Mouse (Mus musculus) bone marrow, adult 2 months (tissue): ENCODE measurements around the gene Gm10142. TPM values are rescaled to one million over a fixed set of nuclear protein-coding genes. Genes with fewer than 3 reads are reported as not detected.
"Not testable (repeated sequence)": the region's sequence is repeated elsewhere in the genome, so short reads cannot be mapped to it uniquely, and the experiment has no call there.

Experiments
- H3K27ac ChIP-seq: fragments of 200-500 bp; 2 replicates; pipeline ENCODE4 v1.5.1; 2012; ENCODE audit warnings: low read depth, mild to moderate bottlenecking, control low read depth, inconsistent platforms, low read length; ENCODE audit not compliant: control insufficient read depth, poor library complexity, insufficient read depth
- H3K4me1 ChIP-seq: fragments of 200-500 bp; 2 replicates; pipeline ENCODE4 v1.6.1; 2011; ENCODE audit warnings: low read length; ENCODE audit not compliant: control insufficient read depth, insufficient read depth
- H3K4me3 ChIP-seq: fragments of 200-500 bp; replicated peaks from 2 replicates; pipeline ENCODE3; 2011; ENCODE audit warnings: mild to moderate bottlenecking, low read depth, low read length, control low read depth; ENCODE audit not compliant: control insufficient read depth
- CTCF ChIP-seq: fragments of 200-500 bp; IDR thresholded peaks from 2 replicates; pipeline ENCODE4 v1.5.1; 2011; ENCODE audit warnings: low read length, control low read depth; ENCODE audit not compliant: control insufficient read depth, insufficient read depth
- POLR2A ChIP-seq: fragments of 200-500 bp; IDR thresholded peaks from 2 replicates; pipeline ENCODE4 v1.6.1; 2011; ENCODE audit warnings: low read depth, mild to moderate bottlenecking, control low read depth, low read length, borderline replicate concordance; ENCODE audit not compliant: control insufficient read depth
- WGBS: fragments of 180-500 bp; shearing (Covaris S2); methylation state at CpG from one replicate; pipeline ENCODE4 v1.1.7; 2018; 5-methylcytosine and 5-hydroxymethylcytosine counted together
- polyA plus RNA-seq: library from polyadenylated mRNA; stranded (reverse); fragments of >200 nt; gene quantifications from 2 replicates; pipeline ENCODE4 v1.2.4, GENCODE M21; 2011; ENCODE audit warnings: low replicate concordance; ENCODE audit not compliant: missing spikeins, insufficient read depth, insufficient read length

Gene Gm10142
- polyA plus RNA-seq, 1 experiment, result not detected

GRCm38 (mm10) chr10:77724855-77725254 is 9.2 kb downstream of the Gm10142 start:
- no peak overlapping the region; the same call in 1 of the 2 replicates for H3K27ac ChIP-seq
- TF ChIP-seq POLR2A (no peak), CTCF (peak; percentile 29; the same call in 1 of the 2 replicates)
- H3K4me1 ChIP-seq, result no peaks in the 10 kb centered on the region
- 73% methylated on average over 8 of the region's 8 CpGs for WGBS
- no peak overlapping the region for H3K4me3 ChIP-seq

- WGBS, result 34% methylated on average over 3 of the region's 3 CpGs
- no peaks in the 10 kb centered on the region for H3K4me1 ChIP-seq
- no peak within 1 kb of the TSS for H3K27ac ChIP-seq
- no peak for TF ChIP-seq CTCF
- TF ChIP-seq POLR2A, result no peak
- H3K4me3 ChIP-seq, result no peak within 1 kb of the TSS
These were observed 10.6 kb downstream of the Gm10142 start, which contains the start of gene Gm10100 for GRCm38 (mm10) chr10:77726186-77726585. Gene Gm10100, plus strand, starts transcription at chr10:77726486.

GRCm38 (mm10) chr10:77728280-77728679 is 12.7 kb downstream of the Gm10142 start:
- no peak for TF ChIP-seq POLR2A
- TF ChIP-seq CTCF, result no peak
- no peak overlapping the region for H3K27ac ChIP-seq
- no peak overlapping the region for H3K4me3 ChIP-seq
- WGBS, result 64% methylated on average over 4 of the region's 4 CpGs
- no peaks in the 10 kb centered on the region for H3K4me1 ChIP-seq

- WGBS, result 53% methylated on average over 4 of the region's 4 CpGs
- no peak overlapping the region for H3K4me3 ChIP-seq
- no peaks in the 10 kb centered on the region for H3K4me1 ChIP-seq
- TF ChIP-seq CTCF (peak; percentile 66), POLR2A (no peak)
- H3K27ac ChIP-seq, result no peak overlapping the region
These were observed 13.6 kb downstream of the Gm10142 start for GRCm38 (mm10) chr10:77729241-77729640.

- Histone ChIP-seq H3K27ac (no peak overlapping the region), H3K4me1 (no peaks in the 10 kb centered on the region), H3K4me3 (no peak overlapping the region)
- WGBS, result 76% methylated on average over 1 of the region's 1 CpGs
- TF ChIP-seq POLR2A (no peak), CTCF (no peak)
These were observed 20.3 kb downstream of the Gm10142 start for GRCm38 (mm10) chr10:77735928-77736327.

- H3K4me1 ChIP-seq, result no peaks in the 10 kb centered on the region
- H3K4me3 ChIP-seq, result no peak overlapping the region
- 47% methylated on average over 4 of the region's 4 CpGs for WGBS
- no peak for TF ChIP-seq CTCF
- no peak for TF ChIP-seq POLR2A
- no peak overlapping the region for H3K27ac ChIP-seq
These were observed 23.3 kb downstream of the Gm10142 start for GRCm38 (mm10) chr10:77738929-77739328.

GRCm38 (mm10) chr10:77741924-77742688 is 26.5 kb downstream of the Gm10142 start, which contains the start of gene Gm18596:
Gene Gm18596, minus strand, starts transcription at chr10:77742638.
- H3K4me1 ChIP-seq, H3K4me3 ChIP-seq, H3K27ac ChIP-seq: not testable (repeated sequence)
- WGBS, result 59% methylated on average over 5 of the region's 5 CpGs

- 75% methylated on average over 1 of the region's 1 CpGs for WGBS
- not testable (repeated sequence) for H3K27ac ChIP-seq, H3K4me3 ChIP-seq, H3K4me1 ChIP-seq
These were observed 35.1 kb downstream of the Gm10142 start for GRCm38 (mm10) chr10:77750686-77751085.

GRCm38 (mm10) chr10:77751254-77751653 is 35.6 kb downstream of the Gm10142 start, which contains the start of gene Gm9736:
Gene Gm9736, minus strand, starts transcription at chr10:77751354.
- not testable (repeated sequence) for H3K4me1 ChIP-seq, H3K4me3 ChIP-seq, H3K27ac ChIP-seq
- WGBS, result 58% methylated on average over 1 of the region's 1 CpGs

GRCm38 (mm10) chr10:77752312-77752711 is 36.7 kb downstream of the Gm10142 start:
- H3K4me1 ChIP-seq, H3K27ac ChIP-seq, H3K4me3 ChIP-seq: not testable (repeated sequence)
- WGBS, result 52% methylated on average over 3 of the region's 3 CpGs
